Mouse (Mus musculus) liver, adult (tissue): ENCODE data around the gene Olfr1467.

ENCODE experiments used
- GATA4 ChIP-seq: IDR thresholded peaks from 2 replicates; pipeline ENCODE4 v1.6.1; 2014; ENCODE audit warnings: mild to moderate bottlenecking, low read length; ENCODE audit not compliant: insufficient replicate concordance

The Olfr1467 gene

DNA sequence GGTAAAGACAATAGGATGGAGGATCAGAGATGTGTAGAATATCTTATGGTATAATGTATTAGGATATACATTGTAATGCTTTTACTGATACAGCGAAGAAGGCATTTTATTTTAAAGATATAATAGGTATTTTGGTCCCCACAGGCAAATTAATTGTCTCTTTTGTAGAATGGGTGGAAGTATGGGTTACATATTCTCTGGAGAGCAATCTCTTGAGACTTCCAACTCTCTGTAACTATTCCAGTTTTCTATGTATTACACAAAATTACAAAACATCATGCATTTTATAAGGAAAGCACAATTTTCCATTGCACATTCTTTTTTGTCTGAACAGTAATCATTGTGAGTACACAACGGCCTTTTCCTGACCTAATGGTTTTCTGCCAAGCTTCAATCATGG lies at the start of gene Olfr1467:
Gene Olfr1467, plus strand, starts transcription at position 301 of the 400 bp plus-strand sequence.
- no peak for TF ChIP-seq GATA4

DNA sequence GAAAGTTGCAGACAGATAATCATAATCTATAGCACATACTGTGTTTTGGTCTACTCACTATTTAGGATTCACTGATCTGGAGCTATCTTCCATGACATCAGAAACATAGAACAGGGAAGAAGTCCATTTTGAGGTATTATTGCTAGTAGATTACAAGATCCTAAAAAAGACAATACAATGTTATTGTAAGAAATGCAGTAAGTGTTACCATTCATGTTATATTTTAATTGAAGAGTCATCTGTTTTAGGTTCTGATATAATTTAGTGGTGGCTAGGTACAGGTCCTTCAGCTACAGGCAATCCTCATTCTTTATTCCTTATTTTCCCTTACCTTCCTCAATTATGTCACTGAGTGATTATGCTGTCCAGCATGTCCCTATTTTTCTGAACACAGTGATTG lies 46.6 kb upstream of the Olfr1467 start, which contains the start of gene Olfr1465:
Gene Olfr1465, minus strand, starts transcription at position 101 of the 400 bp plus-strand sequence.
- no peak for TF ChIP-seq GATA4

DNA sequence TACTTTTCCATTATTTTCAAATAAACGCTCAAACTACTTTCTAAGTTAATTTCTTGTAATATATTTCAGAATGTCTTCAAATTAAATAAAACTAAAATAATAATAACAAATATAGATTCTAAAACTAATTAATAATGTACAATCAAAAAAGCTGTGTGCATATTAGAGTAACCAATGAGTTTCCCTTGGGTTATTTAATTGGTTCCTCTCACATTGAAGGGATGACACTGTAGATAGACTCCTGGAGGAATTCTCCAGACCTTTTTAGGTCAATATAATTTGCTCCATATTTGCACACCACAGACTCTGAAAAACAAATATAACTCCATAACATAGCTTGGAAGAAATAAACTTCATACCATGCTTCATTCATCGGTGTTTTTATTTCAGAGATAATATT lies 23.5 kb upstream of the Olfr1467 start, which contains the start of gene Olfr1466:
Gene Olfr1466, plus strand, starts transcription at position 301 of the 400 bp plus-strand sequence.
- TF ChIP-seq GATA4 = no peak

DNA sequence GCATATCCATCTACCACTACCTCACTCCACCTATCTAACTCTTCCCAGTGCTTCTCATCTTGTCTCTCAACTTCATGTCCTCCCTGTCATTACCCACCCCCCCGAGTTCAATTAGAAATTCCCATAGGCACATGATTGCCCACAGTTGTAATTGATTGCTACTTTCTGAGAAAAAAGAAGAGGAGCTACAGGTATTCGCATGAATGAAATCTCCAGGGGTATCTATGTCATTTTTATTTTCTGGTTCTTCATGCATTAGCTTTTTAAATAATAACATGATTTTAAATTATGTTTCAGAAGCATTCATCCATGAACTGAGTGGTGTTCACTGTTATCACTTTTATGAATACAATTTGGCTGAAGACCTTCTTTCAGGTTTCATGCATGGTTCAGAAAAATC lies 45.5 kb downstream of the Olfr1467 start, which contains the start of gene Olfr1469:
Gene Olfr1469, plus strand, starts transcription at position 301 of the 400 bp plus-strand sequence.
- TF ChIP-seq GATA4 = no peak
